Mouse (Mus musculus): ENCODE results near the gene Il18rap.

Gene Il18rap

GRCm38 (mm10) chr1:40514851-40515585 lies at the start of gene Il18rap:
Il18rap (plus strand) TSS chr1:40515362.
- in situ Hi-C loops (cut with MboI, MseI) = no loop called here

GRCm38 (mm10) chr1:40465477-40466430 lies 49.4 kb upstream of the Il18rap start, which contains the start of gene Il18r1:
Il18r1 (plus strand) TSS chr1:40465552.
- in situ Hi-C loops (cut with MboI, MseI) = no loop called here

- in situ Hi-C loops (cut with MboI, MseI) = no loop called here
Measured at GRCm38 (mm10) chr1:40467306-40467705, 47.9 kb upstream of the Il18rap start.

- in situ Hi-C loops (cut with MboI, MseI) = no loop called here
Measured at GRCm38 (mm10) chr1:40468805-40469204, 46.4 kb upstream of the Il18rap start.

GRCm38 (mm10) chr1:40469900-40470299 lies 45.3 kb upstream of the Il18rap start:
- in situ Hi-C loops (cut with MboI, MseI) = no loop called here

GRCm38 (mm10) chr1:40472401-40472800 lies 42.8 kb upstream of the Il18rap start:
- in situ Hi-C loops (cut with MboI, MseI) = no loop called here

GRCm38 (mm10) chr1:40473640-40474039 lies 41.5 kb upstream of the Il18rap start:
- in situ Hi-C loops (cut with MboI, MseI) = no loop called here

- in situ Hi-C loops (cut with MboI, MseI) = no loop called here
Measured at GRCm38 (mm10) chr1:40474336-40474735, 40.8 kb upstream of the Il18rap start.

GRCm38 (mm10) chr1:40475697-40476096 lies 39.5 kb upstream of the Il18rap start:
- in situ Hi-C loops (cut with MboI, MseI) = no loop called here

- in situ Hi-C loops (cut with MboI, MseI) = no loop called here
Measured at GRCm38 (mm10) chr1:40476756-40477155, 38.4 kb upstream of the Il18rap start.

- in situ Hi-C loops (cut with MboI, MseI) = no loop called here
Measured at GRCm38 (mm10) chr1:40479505-40479923, 35.6 kb upstream of the Il18rap start.

GRCm38 (mm10) chr1:40494594-40494993 lies 20.6 kb upstream of the Il18rap start:
- in situ Hi-C loops (cut with MboI, MseI) = loop anchor here (5.0 kb wide), 1 partner anchor 43 kb away; no protein-coding TSS in a partner anchor

GRCm38 (mm10) chr1:40499708-40500107 lies 15.5 kb upstream of the Il18rap start:
- in situ Hi-C loops (cut with MboI, MseI) = no loop called here

- in situ Hi-C loops (cut with MboI, MseI) = no loop called here
Measured at GRCm38 (mm10) chr1:40501126-40501525, 14.0 kb upstream of the Il18rap start.

- in situ Hi-C loops (cut with MboI, MseI) = no loop called here
Measured at GRCm38 (mm10) chr1:40501546-40502398, 13.4 kb upstream of the Il18rap start.

GRCm38 (mm10) chr1:40504548-40504947 lies 10.6 kb upstream of the Il18rap start:
- in situ Hi-C loops (cut with MboI, MseI) = no loop called here

- in situ Hi-C loops (cut with MboI, MseI) = no loop called here
Measured at GRCm38 (mm10) chr1:40516364-40516763, 1.2 kb downstream of the Il18rap start.

GRCm38 (mm10) chr1:40522918-40523317 lies 7.8 kb downstream of the Il18rap start:
- in situ Hi-C loops (cut with MboI, MseI) = no loop called here

- in situ Hi-C loops (cut with MboI, MseI) = no loop called here
Measured at GRCm38 (mm10) chr1:40523971-40524722, 9.0 kb downstream of the Il18rap start.

- in situ Hi-C loops (cut with MboI, MseI) = no loop called here
Measured at GRCm38 (mm10) chr1:40529287-40529686, 14.1 kb downstream of the Il18rap start.

GRCm38 (mm10) chr1:40537577-40537976 lies 22.4 kb downstream of the Il18rap start:
- in situ Hi-C loops (cut with MboI, MseI) = loop anchor here (5.0 kb wide), 1 partner anchor 45 kb away; no protein-coding TSS in a partner anchor
